Mouse (Mus musculus) midbrain, embryonic 14.5 days (tissue): ENCODE measurements around the gene Klre1. TPM values are rescaled to one million over a fixed set of nuclear protein-coding genes. Genes with fewer than 3 reads are reported as not detected.

Source experiments
- ATAC-seq: fragments of 200-750 bp; cut with Nextera tagmentation; 2 replicates; pipeline ENCODE4 v1.8.0; 2017; ENCODE audit warnings: moderate number of reproducible peaks, moderate library complexity; ENCODE audit not compliant: low FRiP score, low TSS enrichment
- DNase-seq: peaks from one replicate; pipeline ENCODE4 v3.0.0-alpha.2; 2015
- H3K27ac ChIP-seq: fragments of 300-500 bp; sonication (generic); replicated peaks from 2 replicates; pipeline ENCODE4 v1.5.1; 2014; ENCODE audit warnings: mild to moderate bottlenecking, low read depth, low read length, moderate library complexity
- H3K27me3 ChIP-seq: fragments of 300-500 bp; sonication (generic); 2 replicates; pipeline ENCODE4 v1.6.1; 2014; ENCODE audit warnings: low read length, control low read depth, mixed read lengths; ENCODE audit not compliant: control insufficient read depth, insufficient read depth
- H3K36me3 ChIP-seq: fragments of 300-500 bp; sonication (generic); 2 replicates; pipeline ENCODE4 v1.6.1; 2014; ENCODE audit warnings: low read length, control low read depth; ENCODE audit not compliant: control insufficient read depth, insufficient read depth
- H3K4me1 ChIP-seq: fragments of 300-500 bp; sonication (generic); 2 replicates; pipeline ENCODE4 v1.6.1; 2014; ENCODE audit warnings: mild to moderate bottlenecking, antibody characterized with exemption, low read length, control low read depth; ENCODE audit not compliant: control insufficient read depth, insufficient read depth
- H3K4me2 ChIP-seq: fragments of 300-500 bp; sonication (generic); 2 replicates; pipeline ENCODE4 v1.6.1; 2014; ENCODE audit warnings: mild to moderate bottlenecking, low read length, moderate library complexity
- H3K4me3 ChIP-seq: fragments of 300-500 bp; sonication (generic); replicated peaks from 2 replicates; pipeline ENCODE4 v1.5.1; 2014; ENCODE audit warnings: low read depth, low read length
- H3K9ac ChIP-seq: fragments of 300-500 bp; sonication (generic); replicated peaks from 2 replicates; pipeline ENCODE4 v1.6.1; 2014; ENCODE audit warnings: mild to moderate bottlenecking, low read length, moderate library complexity
- H3K9me3 ChIP-seq: fragments of 300-500 bp; sonication (generic); 2 replicates; pipeline ENCODE4 v1.6.1; 2016; ENCODE audit warnings: low read length, control low read depth, mixed read lengths; ENCODE audit not compliant: control insufficient read depth
- WGBS: fragments of 180-500 bp; shearing (Covaris S2); extraction: QIAGEN DNeasy Blood & Tissue Kit; methylation state at CpG from one replicate; pipeline ENCODE4 v1.1.7; 2014; 5-methylcytosine and 5-hydroxymethylcytosine counted together
- polyA plus RNA-seq: library from polyadenylated mRNA; unstranded; fragments of >200 nt; fragmentation: Nextera tagmentation; extraction: Ambion mirVana; gene quantifications from 2 replicates; pipeline ENCODE4 v1.2.1, GENCODE M21; 2014

Gene Klre1
- polyA plus RNA-seq = 0.12 TPM in 1 of 2 replicates, not detected in the other

DNA sequence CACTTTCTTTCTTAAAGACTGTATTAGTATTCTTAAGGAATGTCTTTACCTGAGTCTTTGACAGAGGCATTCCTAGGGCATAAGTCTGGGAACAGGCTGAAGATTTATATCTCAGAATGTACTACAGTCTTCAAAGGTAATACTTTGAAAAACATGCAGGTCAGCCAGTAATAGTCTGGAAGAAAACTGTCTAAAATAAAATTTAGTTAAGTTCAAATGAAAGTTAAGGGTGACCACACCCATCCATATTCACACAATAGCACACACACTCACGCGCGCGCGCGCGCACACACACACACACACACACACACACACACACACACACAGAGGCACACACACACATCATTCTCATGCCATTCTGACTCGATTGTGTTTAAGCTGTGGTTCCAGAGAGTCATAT lies at the start of gene Klre1:
Gene Klre1, plus strand, starts transcription at position 301 of the 400 bp plus-strand sequence.
- WGBS = 95% methylated on average over 8 of the region's 8 CpGs
- Histone ChIP-seq H3K27me3 (no peaks in the 10 kb centered on the region), H3K4me3 (no peak within 1 kb of the TSS)

DNA sequence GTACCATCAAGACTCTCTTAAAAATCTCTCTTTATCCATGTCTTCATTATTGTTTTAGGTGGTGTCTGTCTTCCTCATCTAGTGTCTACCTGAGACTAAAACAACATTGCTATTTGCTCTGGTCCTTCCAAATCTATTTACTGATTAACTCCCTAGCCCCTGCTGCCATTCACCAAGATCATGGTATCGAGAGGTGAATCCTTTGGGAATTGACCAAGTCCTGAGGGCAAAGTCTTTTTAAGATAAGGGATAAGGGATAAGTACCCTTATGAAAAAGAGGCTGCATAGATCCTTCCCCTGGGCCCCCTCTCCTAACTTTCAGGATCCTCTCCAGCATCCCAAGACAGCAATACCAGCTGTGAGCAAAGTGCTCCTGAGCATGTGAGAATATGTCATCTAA lies 48.1 kb upstream of the Klre1 start:
- ATAC-seq (no peak), DNase-seq (no peak)
- no peaks in the 10 kb centered on the region for H3K9me3 ChIP-seq
- no peak overlapping the region for H3K4me3 ChIP-seq
- no peaks in the 10 kb centered on the region for H3K36me3 ChIP-seq
- 76% methylated on average over 1 of the region's 1 CpGs for WGBS
- H3K27me3 ChIP-seq = no peaks in the 10 kb centered on the region
- H3K9ac ChIP-seq = no peak overlapping the region
- no peak overlapping the region for H3K4me2 ChIP-seq
- no peak overlapping the region for H3K27ac ChIP-seq
- peaks cover 3% of the 10 kb centered on the region; the same call in 1 of the 2 replicates for H3K4me1 ChIP-seq

More for the DNA sequence above, at the start of gene Klre1:
- Histone ChIP-seq H3K36me3 (no peaks in the 10 kb centered on the region), H3K9me3 (no peaks in the 10 kb centered on the region), H3K4me2 (no peak within 1 kb of the TSS), H3K27ac (no peak within 1 kb of the TSS), H3K9ac (no peak within 1 kb of the TSS), H3K4me1 (no peaks in the 10 kb centered on the region)
- ATAC-seq (no peak), DNase-seq (no peak)

- Histone ChIP-seq H3K4me2 (no peak overlapping the region), H3K4me3 (no peak overlapping the region), H3K36me3 (no peaks in the 10 kb centered on the region), H3K4me1 (peaks cover 9% of the 10 kb centered on the region), H3K9me3 (no peaks in the 10 kb centered on the region), H3K27me3 (no peaks in the 10 kb centered on the region), H3K9ac (no peak overlapping the region), H3K27ac (no peak overlapping the region)
- no peak for ATAC-seq
- DNase-seq = no peak
Measured at GRCm38 (mm10) chr6:129530261-129530660, 47.4 kb upstream of the Klre1 start.

GRCm38 (mm10) chr6:129532556-129532941 lies 45.2 kb upstream of the Klre1 start:
- H3K9ac ChIP-seq = peak overlapping the region; percentile 88
- ATAC-seq (peak; percentile 46), DNase-seq (no peak)
- peak overlapping the region; percentile 80 for H3K4me2 ChIP-seq
- peaks cover 4% of the 10 kb centered on the region; the same call in 1 of the 2 replicates for H3K36me3 ChIP-seq
- WGBS = 34% methylated on average over 7 of the region's 7 CpGs
- peak overlapping the region; percentile 84 for H3K4me3 ChIP-seq
- H3K27ac ChIP-seq = peak overlapping the region; percentile 92
- H3K9me3 ChIP-seq = no peaks in the 10 kb centered on the region
- no peaks in the 10 kb centered on the region for H3K27me3 ChIP-seq
- peaks cover 21% of the 10 kb centered on the region for H3K4me1 ChIP-seq

- peak within 1 kb of the TSS; percentile 88 for H3K9ac ChIP-seq
- H3K9me3 ChIP-seq = no peaks in the 10 kb centered on the region
- peaks cover 21% of the 10 kb centered on the region for H3K4me1 ChIP-seq
- under 1% methylated on average over 55 of the region's 55 CpGs for WGBS
- DNase-seq (peak; percentile 91), ATAC-seq (peak; percentile 86)
- H3K36me3 ChIP-seq = peaks cover 10% of the 10 kb centered on the region
- no peaks in the 10 kb centered on the region for H3K27me3 ChIP-seq
- H3K4me3 ChIP-seq = peak within 1 kb of the TSS; percentile 84
- peak within 1 kb of the TSS; percentile 80 for H3K4me2 ChIP-seq
- peak within 1 kb of the TSS; percentile 92 for H3K27ac ChIP-seq
Measured at GRCm38 (mm10) chr6:129532942-129533860, 44.5 kb upstream of the Klre1 start, which contains the start of gene Gabarapl1. Gabarapl1 (plus strand) TSS chr6:129533160.

- H3K27me3 ChIP-seq = no peaks in the 10 kb centered on the region
- H3K27ac ChIP-seq = peak overlapping the region; percentile 92
- peak overlapping the region; percentile 84 for H3K4me3 ChIP-seq
- H3K9me3 ChIP-seq = no peaks in the 10 kb centered on the region
- H3K36me3 ChIP-seq = peaks cover 19% of the 10 kb centered on the region
- ATAC-seq (peak; percentile 48), DNase-seq (peak; percentile 77)
- peak overlapping the region; percentile 80 for H3K4me2 ChIP-seq
- H3K4me1 ChIP-seq = peaks cover 21% of the 10 kb centered on the region
- peak overlapping the region; percentile 88 for H3K9ac ChIP-seq
- whole genome bisulfite sequencing = 10% methylated on average over 9 of the region's 9 CpGs
Measured at GRCm38 (mm10) chr6:129534057-129534456, 43.6 kb upstream of the Klre1 start.

- Histone ChIP-seq H3K27ac (peak overlapping the region; percentile 92; the same call in 1 of the 2 replicates), H3K27me3 (no peaks in the 10 kb centered on the region), H3K4me1 (peaks cover 21% of the 10 kb centered on the region), H3K9me3 (no peaks in the 10 kb centered on the region), H3K36me3 (peaks cover 25% of the 10 kb centered on the region), H3K4me2 (peak overlapping the region; percentile 80), H3K9ac (peak overlapping the region; percentile 88), H3K4me3 (peak overlapping the region; percentile 84)
- DNase-seq (no peak), ATAC-seq (no peak)
- WGBS = 35% methylated on average over 4 of the region's 4 CpGs
Measured at GRCm38 (mm10) chr6:129534627-129535190, 43.0 kb upstream of the Klre1 start.

- ATAC-seq = no peak
- 0 out of 2 replicates have a peak overlapping the region, but pooled peaks have one; percentile 84 for H3K4me3 ChIP-seq
- peaks cover 35% of the 10 kb centered on the region for H3K36me3 ChIP-seq
- WGBS = 82% methylated on average over 4 of the region's 4 CpGs
- peaks cover 21% of the 10 kb centered on the region for H3K4me1 ChIP-seq
- no peaks in the 10 kb centered on the region for H3K9me3 ChIP-seq
- H3K27ac ChIP-seq = no peak overlapping the region
- no peaks in the 10 kb centered on the region for H3K27me3 ChIP-seq
- H3K9ac ChIP-seq = no peak overlapping the region
- H3K4me2 ChIP-seq = peak overlapping the region; percentile 80
- DNase-seq = no peak
Measured at GRCm38 (mm10) chr6:129535723-129536122, 42.0 kb upstream of the Klre1 start.
